Mouse (Mus musculus) megakaryocyte, adult 5-6 weeks (primary cell): Measurements from ENCODE around the gene Rassf5. TPM values are rescaled to one million over a fixed set of nuclear protein-coding genes. Genes with fewer than 3 reads are reported as not detected.

Experiments used
- ATAC-seq: 2 replicates; pipeline ENCODE4 v1.8.0; 2016; ENCODE audit warnings: mild to moderate bottlenecking, inconsistent platforms; ENCODE audit not compliant: poor library complexity, severe bottlenecking
- total RNA-seq, 2 experiments: library from RNA; stranded (forward) in 1 of 2; stranded (reverse) in 1 of 2; fragments of 153-499, 151-499 nt in 1 of 2; fragments of 221-1000, 200-1000 nt in 1 of 2; gene quantifications; 2 replicates each; pipeline versions ENCODE4 v1.2.3 to v1.2.4; 2015 to 2017

The Rassf5 gene
- total RNA-seq (2015) = 81.7 and 97.9 TPM in 2 replicates
- 99.6 and 110 TPM in 2 replicates for total RNA-seq (2017)

- ATAC-seq = peak; percentile 52
Observed at GRCm38 (mm10) chr1:131245089-131245856, at the start of gene Rassf5. Gene Rassf5, minus strand, starts transcription at chr1:131245258.

DNA sequence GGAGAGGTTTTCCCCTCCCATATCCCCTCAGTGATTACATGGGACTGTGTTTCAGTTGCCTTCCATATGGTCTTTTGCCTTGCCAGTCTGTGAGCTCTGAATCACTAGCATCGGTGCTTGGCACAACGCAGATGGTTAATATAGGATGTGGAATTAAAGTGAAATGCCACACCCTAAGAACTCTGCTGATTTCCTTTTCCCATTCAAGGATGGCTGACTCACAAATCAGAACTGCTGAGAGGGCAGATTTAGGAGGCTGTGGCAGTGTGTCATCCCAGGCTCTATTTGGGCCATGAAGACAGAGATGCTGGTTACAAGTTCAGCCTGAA, 48.8 kb upstream of the Rassf5 start:
- no peak for ATAC-seq

- ATAC-seq = no peak
Observed at GRCm38 (mm10) chr1:131293221-131293921, 48.3 kb upstream of the Rassf5 start.

- ATAC-seq = 0 out of 2 replicates have a peak, but pooled peaks have one; percentile 23
Observed at GRCm38 (mm10) chr1:131290648-131291047, 45.6 kb upstream of the Rassf5 start.

DNA sequence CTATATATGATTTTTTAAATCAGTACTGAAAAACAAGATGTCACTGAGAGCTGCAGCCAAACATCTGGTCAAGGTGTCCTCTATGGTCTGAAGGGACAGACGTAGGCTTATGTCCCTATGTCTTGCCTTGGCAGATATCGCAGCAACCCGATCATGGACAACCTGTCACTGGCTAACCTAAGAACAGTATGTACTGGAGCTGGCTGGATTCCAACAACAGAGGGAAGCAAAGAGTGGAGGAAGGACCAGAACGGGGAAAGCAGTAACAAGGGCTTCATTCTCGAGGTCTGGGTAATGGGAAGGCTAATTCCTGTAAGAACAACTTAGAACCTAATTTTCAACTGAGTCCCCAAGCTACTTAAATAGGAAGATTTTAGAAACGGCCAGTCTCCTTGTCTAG, 43.9 kb upstream of the Rassf5 start:
- ATAC-seq = no peak

- ATAC-seq = peak; percentile 68
Observed at GRCm38 (mm10) chr1:131287267-131287666, 42.2 kb upstream of the Rassf5 start.

DNA sequence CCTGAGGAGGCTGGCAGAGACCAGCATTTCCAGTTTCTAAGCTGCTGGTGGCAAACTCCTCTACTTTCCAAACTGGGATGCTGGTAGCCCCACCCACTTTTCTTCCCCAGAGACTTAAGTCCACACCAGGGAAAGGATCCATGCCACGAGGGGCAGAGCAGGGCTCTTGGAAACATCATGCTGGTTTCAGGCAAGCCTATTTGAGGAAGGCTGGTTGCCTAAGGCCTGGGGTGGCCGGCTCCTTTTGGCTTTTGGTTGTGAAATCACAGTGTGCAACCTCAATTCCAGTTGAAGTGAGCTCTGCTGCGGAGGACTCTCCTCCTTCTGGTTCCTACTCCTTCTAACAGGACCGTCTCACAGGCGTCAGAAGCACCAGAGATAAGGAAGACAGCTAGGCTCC, 41.7 kb upstream of the Rassf5 start:
- peak; percentile 85 for ATAC-seq

- no peak for ATAC-seq
Observed at GRCm38 (mm10) chr1:131284616-131285015, 39.6 kb upstream of the Rassf5 start.

- no peak for ATAC-seq
Observed at GRCm38 (mm10) chr1:131284167-131284566, 39.1 kb upstream of the Rassf5 start.

- no peak for ATAC-seq
Observed at GRCm38 (mm10) chr1:131281731-131282130, 36.7 kb upstream of the Rassf5 start.

GRCm38 (mm10) chr1:131280280-131280679, 35.2 kb upstream of the Rassf5 start:
- ATAC-seq = 0 out of 2 replicates have a peak, but pooled peaks have one; percentile 17

DNA sequence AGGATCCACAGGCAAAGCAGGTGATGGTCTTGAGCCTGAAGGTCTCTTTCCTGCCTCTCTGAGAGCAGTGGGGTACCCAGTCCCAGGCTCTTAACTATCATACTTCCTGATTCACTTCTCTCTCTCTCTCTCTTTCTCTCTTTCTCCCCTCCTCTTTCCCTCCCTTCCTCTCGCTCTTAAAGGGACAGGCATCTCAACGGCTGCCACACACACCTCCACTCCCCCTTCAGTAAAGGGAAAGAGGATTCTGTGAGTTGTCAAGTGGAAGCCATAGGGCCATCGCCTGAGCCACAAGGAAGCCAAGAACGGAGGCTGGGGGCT, 34.4 kb upstream of the Rassf5 start, which contains the start of gene Ikbke:
Ikbke (minus strand) TSS at position 151 of the 321 bp plus-strand sequence.
- ATAC-seq = peak; percentile 43

- ATAC-seq = no peak
Observed at GRCm38 (mm10) chr1:131278606-131279455, 33.8 kb upstream of the Rassf5 start.

GRCm38 (mm10) chr1:131276831-131277230, 31.8 kb upstream of the Rassf5 start:
- peak; percentile 65 for ATAC-seq

DNA sequence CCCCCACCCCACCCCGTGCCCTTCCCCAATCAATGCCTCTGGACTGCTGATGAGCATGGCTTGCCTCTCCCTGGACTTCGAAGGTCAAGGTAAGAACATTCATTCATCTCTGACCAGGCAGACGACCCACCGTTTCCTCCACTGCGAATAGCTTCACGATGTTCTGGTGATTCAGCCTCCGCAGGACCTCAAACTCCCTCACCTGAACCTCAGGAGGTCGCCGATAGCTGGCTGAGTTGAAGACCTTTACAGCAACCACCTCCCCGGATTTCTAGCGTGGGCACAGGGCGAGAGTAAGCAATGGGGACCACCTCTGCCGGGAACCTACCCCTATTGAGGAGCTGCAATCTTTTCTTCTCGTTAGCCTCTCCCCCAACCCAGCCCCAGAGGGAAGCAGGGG, 30.5 kb upstream of the Rassf5 start:
- ATAC-seq = no peak

DNA sequence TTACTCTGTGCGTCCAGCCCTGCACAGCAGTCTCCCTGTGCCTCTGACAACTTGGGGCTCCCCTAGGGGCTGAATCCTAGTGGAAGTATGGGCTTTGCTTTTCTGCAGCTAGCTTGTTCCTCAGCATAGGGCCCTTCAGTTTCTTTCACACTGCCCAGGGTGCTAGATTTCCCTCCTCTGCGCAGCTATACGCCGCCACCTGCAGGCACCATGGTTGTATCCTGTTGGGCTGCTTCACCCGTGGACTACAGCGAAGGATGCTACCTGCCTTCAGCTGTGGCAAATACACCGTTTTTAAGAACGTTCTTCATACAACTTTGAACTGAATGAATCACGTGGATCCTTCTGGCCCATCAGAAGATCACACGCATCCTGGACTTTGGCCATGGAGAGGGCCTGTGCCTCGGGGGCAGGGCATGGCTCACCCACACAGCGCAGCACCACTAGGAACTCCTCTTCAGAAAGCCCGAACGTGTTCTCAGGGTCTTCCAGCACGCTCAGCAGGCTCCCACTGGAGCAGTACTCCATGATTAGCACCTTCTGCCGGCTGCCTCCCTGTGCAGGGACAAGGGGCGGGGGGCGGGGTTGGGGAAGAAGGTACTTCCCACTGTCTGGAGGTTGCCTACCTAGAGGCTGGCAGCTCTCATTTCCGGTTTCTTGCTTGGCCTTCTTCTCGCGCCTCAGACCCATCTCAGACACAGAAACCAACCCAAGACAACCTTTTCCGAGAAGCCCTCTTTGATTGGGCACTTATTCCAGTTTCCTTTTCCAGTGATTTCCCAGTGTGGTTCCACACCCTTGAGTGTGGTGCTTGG, 29.9 kb upstream of the Rassf5 start:
- ATAC-seq = no peak

- ATAC-seq = peak; percentile 90
Observed at GRCm38 (mm10) chr1:131269797-131270578, 24.9 kb upstream of the Rassf5 start.

DNA sequence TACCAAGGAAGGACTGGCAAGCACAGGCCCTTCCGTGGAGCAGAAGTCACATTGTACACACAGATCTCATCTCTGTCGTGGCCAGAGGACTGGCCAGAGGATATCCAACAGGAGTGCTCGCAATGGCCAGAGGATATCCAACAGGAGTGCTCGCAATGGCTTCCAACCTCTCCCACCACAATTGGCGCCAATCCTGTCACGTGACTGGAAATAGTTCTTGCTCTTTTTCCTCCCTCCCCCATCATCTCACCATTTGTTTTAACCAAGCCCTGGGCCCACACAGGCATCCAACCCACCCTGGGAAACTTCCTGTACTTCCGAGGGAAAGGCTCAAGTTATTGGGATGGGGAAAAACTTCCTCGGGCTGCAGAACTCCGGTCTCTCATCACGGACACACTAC, 23.7 kb upstream of the Rassf5 start:
- no peak for ATAC-seq

GRCm38 (mm10) chr1:131263905-131264304, 18.8 kb upstream of the Rassf5 start:
- no peak for ATAC-seq

- peak; percentile 86 for ATAC-seq
Observed at GRCm38 (mm10) chr1:131260309-131260656, 15.2 kb upstream of the Rassf5 start.
